Mouse (Mus musculus): ENCODE results near the gene Ddx24. TPM values are rescaled to one million over a fixed set of nuclear protein-coding genes. Genes with fewer than 3 reads are reported as not detected.

The Ddx24 gene
- polyA plus RNA-seq, 1 experiment from 2014 or later, result 93.9 TPM

- H3K4me1 ChIP-seq (ENCODE audit: control insufficient read depth, insufficient read depth, low read length), result no peaks in the 10 kb centered on the region
- H3K9me3 ChIP-seq (ENCODE audit: control insufficient read depth, low read length), result no peaks in the 10 kb centered on the region
- no peak overlapping the region for H3K9ac ChIP-seq (ENCODE audit: low read depth, low read length)
- 71% methylated on average over 5 of the region's 5 CpGs for WGBS
- H3K27me3 ChIP-seq (ENCODE audit: control insufficient read depth, insufficient read depth, low read length), result no peaks in the 10 kb centered on the region
- no peaks in the 10 kb centered on the region for H3K36me3 ChIP-seq (ENCODE audit: control insufficient read depth, insufficient read depth, low read length)
- no peak for ATAC-seq (ENCODE audit: low FRiP score, low TSS enrichment)
- no peak overlapping the region for H3K27ac ChIP-seq (ENCODE audit: low read depth, low read length)
- H3K4me3 ChIP-seq (ENCODE audit: low read length), result no peak overlapping the region
- H3K4me2 ChIP-seq (replicated peaks; ENCODE audit: low read depth, low read length), result no peak overlapping the region
These were observed 49.5 kb downstream of the Ddx24 start for GRCm38 (mm10) chr12:103376124-103376523.

DNA sequence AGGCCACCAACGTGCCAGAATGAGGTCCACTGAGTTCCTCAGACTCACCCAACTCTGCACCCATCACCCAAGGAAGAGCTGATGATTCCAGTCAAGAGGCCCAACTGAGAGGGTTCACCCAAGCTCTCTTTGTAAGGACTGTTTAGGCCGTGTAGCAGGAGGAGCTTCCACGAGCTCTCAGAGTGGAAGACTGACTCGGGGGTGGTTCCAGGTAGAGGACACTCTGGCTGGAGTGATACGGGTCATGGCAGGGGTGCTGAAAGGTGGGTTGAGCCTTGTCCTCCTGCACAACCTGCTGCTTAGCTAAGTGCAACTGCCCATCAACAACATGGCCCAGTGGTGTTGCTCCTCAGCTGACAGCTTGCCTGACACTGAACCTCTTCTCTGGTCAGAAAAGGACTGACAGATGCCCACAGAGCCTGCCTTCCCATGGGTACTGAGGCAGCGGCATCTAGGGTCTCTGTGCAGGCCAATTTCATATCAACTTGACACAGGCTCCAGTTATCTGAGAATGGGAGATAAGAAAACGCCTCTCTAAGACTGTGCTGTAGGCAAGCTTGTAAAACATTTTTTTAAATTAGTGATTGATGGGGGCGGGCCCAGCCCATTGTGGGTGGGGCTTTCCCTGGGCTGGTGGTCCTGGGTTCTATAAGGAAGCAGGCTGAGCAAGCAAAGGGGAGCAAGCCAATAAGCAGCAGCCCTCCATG is 51.9 kb downstream of the Ddx24 start:
- no peak for ATAC-seq (ENCODE audit: low FRiP score, low TSS enrichment)
- Histone ChIP-seq H3K27ac (ENCODE audit: low read depth, low read length) (no peak overlapping the region), H3K4me1 (ENCODE audit: control insufficient read depth, insufficient read depth, low read length) (no peaks in the 10 kb centered on the region), H3K9ac (ENCODE audit: low read depth, low read length) (no peak overlapping the region), H3K4me2 (replicated peaks; ENCODE audit: low read depth, low read length) (no peak overlapping the region), H3K9me3 (ENCODE audit: control insufficient read depth, low read length) (no peaks in the 10 kb centered on the region), H3K4me3 (ENCODE audit: low read length) (no peak overlapping the region), H3K36me3 (ENCODE audit: control insufficient read depth, insufficient read depth, low read length) (no peaks in the 10 kb centered on the region), H3K27me3 (ENCODE audit: control insufficient read depth, insufficient read depth, low read length) (no peaks in the 10 kb centered on the region)
- 72% methylated on average over 8 of the region's 8 CpGs for WGBS

GRCm38 (mm10) chr12:103371711-103372110 is 53.9 kb downstream of the Ddx24 start:
- H3K4me2 ChIP-seq (replicated peaks; ENCODE audit: low read depth, low read length), result no peak overlapping the region
- no peaks in the 10 kb centered on the region for H3K36me3 ChIP-seq (ENCODE audit: control insufficient read depth, insufficient read depth, low read length)
- H3K27me3 ChIP-seq (ENCODE audit: control insufficient read depth, insufficient read depth, low read length), result no peaks in the 10 kb centered on the region; the same call in 1 of the 2 replicates
- 0 out of 2 replicates have a peak, but pooled peaks cover 4% of the 10 kb centered on the region for H3K4me1 ChIP-seq (ENCODE audit: control insufficient read depth, insufficient read depth, low read length)
- WGBS, result 32% methylated on average over 6 of the region's 6 CpGs
- no peak for ATAC-seq (ENCODE audit: low FRiP score, low TSS enrichment)
- H3K9ac ChIP-seq (ENCODE audit: low read depth, low read length), result no peak overlapping the region
- no peak overlapping the region for H3K4me3 ChIP-seq (ENCODE audit: low read length)
- H3K27ac ChIP-seq (ENCODE audit: low read depth, low read length), result no peak overlapping the region
- H3K9me3 ChIP-seq (ENCODE audit: control insufficient read depth, low read length), result no peaks in the 10 kb centered on the region

- Histone ChIP-seq H3K4me2 (replicated peaks; ENCODE audit: low read depth, low read length) (no peak overlapping the region), H3K27ac (ENCODE audit: low read depth, low read length) (no peak overlapping the region), H3K27me3 (ENCODE audit: control insufficient read depth, insufficient read depth, low read length) (no peaks in the 10 kb centered on the region; the same call in 1 of the 2 replicates), H3K36me3 (ENCODE audit: control insufficient read depth, insufficient read depth, low read length) (no peaks in the 10 kb centered on the region), H3K4me1 (ENCODE audit: control insufficient read depth, insufficient read depth, low read length) (0 out of 2 replicates have a peak, but pooled peaks cover 4% of the 10 kb centered on the region), H3K9ac (ENCODE audit: low read depth, low read length) (no peak overlapping the region), H3K9me3 (ENCODE audit: control insufficient read depth, low read length) (no peaks in the 10 kb centered on the region), H3K4me3 (ENCODE audit: low read length) (no peak overlapping the region)
- WGBS, result 81% methylated on average over 4 of the region's 4 CpGs
- no peak for ATAC-seq (ENCODE audit: low FRiP score, low TSS enrichment)
These were observed 54.8 kb downstream of the Ddx24 start for GRCm38 (mm10) chr12:103370861-103371260.

DNA sequence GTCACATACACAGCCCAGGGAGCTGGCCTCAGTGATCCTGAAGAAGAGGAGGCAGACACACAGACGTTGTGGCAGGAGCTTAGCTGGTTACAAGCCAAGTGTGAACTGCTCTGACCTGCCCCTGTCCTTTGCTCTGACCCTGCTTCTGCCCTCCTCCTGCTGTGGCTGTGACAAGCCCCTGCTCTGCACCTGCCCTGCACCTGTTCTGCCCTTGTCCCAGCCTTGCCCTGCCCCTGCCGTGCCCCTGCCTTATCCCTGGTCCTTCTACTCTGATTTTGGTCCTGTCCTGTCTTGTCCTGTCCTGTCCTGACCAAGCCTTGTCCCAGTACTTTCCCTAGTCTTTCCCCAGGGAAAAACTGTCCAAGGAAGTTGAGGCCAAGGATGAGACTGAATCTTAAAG is 56.9 kb downstream of the Ddx24 start:
- 49% methylated on average over 2 of the region's 2 CpGs for WGBS

GRCm38 (mm10) chr12:103368326-103368669 is 57.3 kb downstream of the Ddx24 start:
- no peak overlapping the region for H3K4me3 ChIP-seq (ENCODE audit: low read length)
- H3K27me3 ChIP-seq (ENCODE audit: control insufficient read depth, insufficient read depth, low read length), result no peaks in the 10 kb centered on the region; the same call in 1 of the 2 replicates
- ATAC-seq (ENCODE audit: low FRiP score, low TSS enrichment), result no peak; the same call in 1 of the 2 replicates
- WGBS, result 80% methylated on average over 7 of the region's 7 CpGs
- H3K9me3 ChIP-seq (ENCODE audit: control insufficient read depth, low read length), result no peaks in the 10 kb centered on the region
- no peak overlapping the region for H3K27ac ChIP-seq (ENCODE audit: low read depth, low read length)
- H3K4me2 ChIP-seq (replicated peaks; ENCODE audit: low read depth, low read length), result no peak overlapping the region
- no peaks in the 10 kb centered on the region for H3K36me3 ChIP-seq (ENCODE audit: control insufficient read depth, insufficient read depth, low read length)
- 0 out of 2 replicates have a peak, but pooled peaks cover 4% of the 10 kb centered on the region for H3K4me1 ChIP-seq (ENCODE audit: control insufficient read depth, insufficient read depth, low read length)
- no peak overlapping the region for H3K9ac ChIP-seq (ENCODE audit: low read depth, low read length)

More for the DNA sequence above, 56.9 kb downstream of the Ddx24 start:
- Histone ChIP-seq H3K4me1 (ENCODE audit: control insufficient read depth, insufficient read depth, low read length) (0 out of 2 replicates have a peak, but pooled peaks cover 4% of the 10 kb centered on the region), H3K9me3 (ENCODE audit: control insufficient read depth, low read length) (no peaks in the 10 kb centered on the region), H3K4me3 (ENCODE audit: low read length) (no peak overlapping the region), H3K4me2 (replicated peaks; ENCODE audit: low read depth, low read length) (no peak overlapping the region), H3K36me3 (ENCODE audit: control insufficient read depth, insufficient read depth, low read length) (no peaks in the 10 kb centered on the region), H3K27me3 (ENCODE audit: control insufficient read depth, insufficient read depth, low read length) (no peaks in the 10 kb centered on the region; the same call in 1 of the 2 replicates), H3K27ac (ENCODE audit: low read depth, low read length) (no peak overlapping the region), H3K9ac (ENCODE audit: low read depth, low read length) (no peak overlapping the region)
- ATAC-seq (ENCODE audit: low FRiP score, low TSS enrichment), result no peak

GRCm38 (mm10) chr12:103367620-103368325 is 57.9 kb downstream of the Ddx24 start:
- Histone ChIP-seq H3K36me3 (ENCODE audit: control insufficient read depth, insufficient read depth, low read length) (no peaks in the 10 kb centered on the region), H3K27ac (ENCODE audit: low read depth, low read length) (no peak overlapping the region), H3K9ac (ENCODE audit: low read depth, low read length) (no peak overlapping the region), H3K27me3 (ENCODE audit: control insufficient read depth, insufficient read depth, low read length) (no peaks in the 10 kb centered on the region; the same call in 1 of the 2 replicates), H3K9me3 (ENCODE audit: control insufficient read depth, low read length) (no peaks in the 10 kb centered on the region), H3K4me1 (ENCODE audit: control insufficient read depth, insufficient read depth, low read length) (0 out of 2 replicates have a peak, but pooled peaks cover 4% of the 10 kb centered on the region), H3K4me2 (replicated peaks; ENCODE audit: low read depth, low read length) (no peak overlapping the region), H3K4me3 (ENCODE audit: low read length) (no peak overlapping the region)
- ATAC-seq (ENCODE audit: low FRiP score, low TSS enrichment), result peak; percentile 67
- 24% methylated on average over 18 of the region's 18 CpGs for WGBS

GRCm38 (mm10) chr12:103367171-103367570 is 58.5 kb downstream of the Ddx24 start:
- H3K4me3 ChIP-seq (ENCODE audit: low read length), result no peak overlapping the region
- H3K36me3 ChIP-seq (ENCODE audit: control insufficient read depth, insufficient read depth, low read length), result no peaks in the 10 kb centered on the region
- no peak overlapping the region for H3K27ac ChIP-seq (ENCODE audit: low read depth, low read length)
- 0 out of 2 replicates have a peak, but pooled peaks cover 4% of the 10 kb centered on the region for H3K4me1 ChIP-seq (ENCODE audit: control insufficient read depth, insufficient read depth, low read length)
- H3K9ac ChIP-seq (ENCODE audit: low read depth, low read length), result no peak overlapping the region
- no peak for ATAC-seq (ENCODE audit: low FRiP score, low TSS enrichment)
- no peak overlapping the region for H3K4me2 ChIP-seq (replicated peaks; ENCODE audit: low read depth, low read length)
- H3K27me3 ChIP-seq (ENCODE audit: control insufficient read depth, insufficient read depth, low read length), result no peaks in the 10 kb centered on the region; the same call in 1 of the 2 replicates
- 74% methylated on average over 2 of the region's 2 CpGs for WGBS
- no peaks in the 10 kb centered on the region for H3K9me3 ChIP-seq (ENCODE audit: control insufficient read depth, low read length)

- ATAC-seq (ENCODE audit: low FRiP score, low TSS enrichment), result no peak
- Histone ChIP-seq H3K4me2 (replicated peaks; ENCODE audit: low read depth, low read length) (no peak overlapping the region), H3K4me3 (ENCODE audit: low read length) (no peak overlapping the region), H3K36me3 (ENCODE audit: control insufficient read depth, insufficient read depth, low read length) (no peaks in the 10 kb centered on the region), H3K27me3 (ENCODE audit: control insufficient read depth, insufficient read depth, low read length) (no peaks in the 10 kb centered on the region), H3K27ac (ENCODE audit: low read depth, low read length) (no peak overlapping the region), H3K9ac (ENCODE audit: low read depth, low read length) (no peak overlapping the region), H3K9me3 (ENCODE audit: control insufficient read depth, low read length) (no peaks in the 10 kb centered on the region), H3K4me1 (ENCODE audit: control insufficient read depth, insufficient read depth, low read length) (0 out of 2 replicates have a peak, but pooled peaks cover under 1% of the 10 kb centered on the region)
- 82% methylated on average over 3 of the region's 3 CpGs for WGBS
These were observed 63.3 kb downstream of the Ddx24 start for GRCm38 (mm10) chr12:103362336-103362735.

Measured in kidney, embryonic 14.5 days (tissue).